Mouse (Mus musculus): ENCODE data around the gene Vdac1.

DNA sequence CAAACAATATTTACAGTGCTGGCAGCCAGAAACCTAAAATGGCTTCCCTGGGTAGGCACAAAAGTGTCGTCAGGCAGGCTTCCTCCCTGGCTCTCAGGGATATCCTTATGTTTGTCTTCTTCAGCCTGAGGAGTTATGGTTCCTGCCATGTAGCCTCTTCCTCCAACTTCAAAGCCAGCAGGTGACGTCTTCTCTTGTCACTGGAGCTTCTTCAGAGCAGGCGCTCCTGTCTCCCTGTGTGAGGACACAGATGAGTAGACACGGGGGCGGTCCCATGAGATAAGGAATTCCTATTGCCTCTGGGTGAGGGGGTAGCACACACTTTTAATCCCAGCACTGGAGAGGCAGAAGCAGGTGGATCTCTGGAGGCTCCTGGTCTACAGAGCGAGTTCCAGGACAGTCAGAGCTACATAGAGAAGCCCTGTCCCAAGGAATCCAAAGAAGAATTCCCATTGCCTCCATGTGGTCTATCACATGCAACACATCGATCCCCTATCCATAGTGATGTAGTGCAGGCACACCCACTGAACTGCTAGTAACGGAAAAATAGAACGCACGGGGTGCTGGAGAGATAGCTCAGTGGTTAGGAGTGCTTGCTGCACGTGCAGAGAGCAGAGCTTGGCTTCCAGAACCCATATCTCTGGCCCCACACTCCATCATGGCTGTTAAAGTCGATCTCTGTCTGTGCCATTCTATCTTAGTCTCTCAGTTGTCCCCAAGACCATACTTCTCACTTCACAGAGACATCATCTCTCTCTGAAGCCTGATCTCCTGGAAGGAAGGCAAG, 15.5 kb upstream of the Vdac1 start:
- TF ChIP-seq CTCF (IDR thresholded peaks at IDR 0.05; ENCODE audit: control insufficient read depth, insufficient read depth, insufficient read length) (no peak), MYOG (IDR thresholded peaks at IDR 0.05; ENCODE audit: control insufficient read depth, extremely low read depth, insufficient read length) (no peak), USF1 (IDR thresholded peaks at IDR 0.05; ENCODE audit: low read depth) (no peak)
